Mouse (Mus musculus): ENCODE data around the gene Pyroxd1. TPM values are rescaled to one million over a fixed set of nuclear protein-coding genes. Genes with fewer than 3 reads are reported as not detected.

The Pyroxd1 gene
- polyA plus RNA-seq, 1 experiment from 2014 or later, result 16.0 TPM

GRCm38 (mm10) chr6:142411140-142411539 lies 65.7 kb downstream of the Pyroxd1 start:
- ATAC-seq (ENCODE audit: insufficient number of reproducible peaks, low FRiP score, low TSS enrichment, low read depth) (no peak), DNase-seq (ENCODE audit: low spot score) (no peak)
- 43% methylated on average over 1 of the region's 1 CpGs for WGBS
- H3K36me3 ChIP-seq (ENCODE audit: control insufficient read depth, insufficient read depth, low read length), result no peaks in the 10 kb centered on the region
- H3K4me2 ChIP-seq (ENCODE audit: low read depth, severe bottlenecking), result no peak overlapping the region
- H3K9me3 ChIP-seq (ENCODE audit: control insufficient read depth, low read length), result no peaks in the 10 kb centered on the region
- H3K9ac ChIP-seq (ENCODE audit: low read length), result no peak overlapping the region
- H3K4me3 ChIP-seq (ENCODE audit: low read depth, low read length), result no peak overlapping the region
- peaks cover 21% of the 10 kb centered on the region for H3K27me3 ChIP-seq (ENCODE audit: control insufficient read depth, insufficient read depth, low read length)
- no peak overlapping the region for H3K27ac ChIP-seq (replicated peaks; ENCODE audit: low read depth, low read length)
- no peaks in the 10 kb centered on the region for H3K4me1 ChIP-seq (ENCODE audit: control insufficient read depth, insufficient read depth, low read length)

Other genes with a start within 250 kb of the Pyroxd1 start
- not detected in 2 replicates for gene Slco1a6, start 137.1 kb upstream of the Pyroxd1 start, polyA plus RNA-seq (2014; fragmentation: Nextera tagmentation; extraction: Ambion mirVana)
- gene Iapp, start 47.2 kb upstream of the Pyroxd1 start, polyA plus RNA-seq (2014; fragmentation: Nextera tagmentation; extraction: Ambion mirVana), result not detected in 2 replicates
- gene Slco1a5, start 22.7 kb upstream of the Pyroxd1 start, polyA plus RNA-seq (2014; fragmentation: Nextera tagmentation; extraction: Ambion mirVana), result not detected in 2 replicates
- 32.0 and 32.3 TPM in 2 replicates for gene Recql, start 41.4 kb downstream of the Pyroxd1 start, polyA plus RNA-seq (2014; fragmentation: Nextera tagmentation; extraction: Ambion mirVana)
- gene Golt1b, start 41.6 kb downstream of the Pyroxd1 start, polyA plus RNA-seq (2014; fragmentation: Nextera tagmentation; extraction: Ambion mirVana), result 126 and 130 TPM in 2 replicates
- 0.52 and 0.65 TPM in 2 replicates for gene Spx, start 67.8 kb downstream of the Pyroxd1 start, polyA plus RNA-seq (2014; fragmentation: Nextera tagmentation; extraction: Ambion mirVana)
- gene Gys2, start 127.5 kb downstream of the Pyroxd1 start, polyA plus RNA-seq (2014; fragmentation: Nextera tagmentation; extraction: Ambion mirVana), result not detected in 2 replicates
- 521 and 564 TPM in 2 replicates for gene Ldhb, start 162.3 kb downstream of the Pyroxd1 start, polyA plus RNA-seq (2014; fragmentation: Nextera tagmentation; extraction: Ambion mirVana)
- 0.13 and 0.19 TPM in 2 replicates for gene Kcnj8, start 226.0 kb downstream of the Pyroxd1 start, polyA plus RNA-seq (2014; fragmentation: Nextera tagmentation; extraction: Ambion mirVana)

Measured in limb, embryonic 11.5 days (tissue).